Mouse (Mus musculus) midbrain, embryonic 16.5 days (tissue): Measurements from ENCODE around the gene Nbl1. TPM values are rescaled to one million over a fixed set of nuclear protein-coding genes. Genes with fewer than 3 reads are reported as not detected.

ENCODE experiments used
- ATAC-seq: fragments of 200-750 bp; cut with Nextera tagmentation; 2 replicates; pipeline ENCODE4 v1.8.0; 2017; ENCODE audit warnings: moderate TSS enrichment
- H3K27ac ChIP-seq: fragments of 300-500 bp; sonication (generic); 2 replicates; pipeline ENCODE4 v1.5.1; 2014; ENCODE audit warnings: mild to moderate bottlenecking, low read length, mixed read lengths
- H3K27me3 ChIP-seq: fragments of 300-500 bp; sonication (generic); 2 replicates; pipeline ENCODE4 v1.6.1; 2014; ENCODE audit warnings: low read depth, low read length, mixed read lengths; ENCODE audit not compliant: control insufficient read depth, insufficient read depth
- H3K36me3 ChIP-seq: fragments of 300-500 bp; sonication (generic); 2 replicates; pipeline ENCODE4 v1.6.1; 2014; ENCODE audit warnings: mild to moderate bottlenecking, low read length, moderate library complexity, mixed read lengths; ENCODE audit not compliant: control insufficient read depth, insufficient read depth
- H3K4me1 ChIP-seq: fragments of 300-500 bp; sonication (generic); 2 replicates; pipeline ENCODE4 v1.6.1; 2014; ENCODE audit warnings: mild to moderate bottlenecking, low read length, mixed read lengths; ENCODE audit not compliant: control insufficient read depth, insufficient read depth
- H3K4me2 ChIP-seq: fragments of 300-500 bp; sonication (generic); 2 replicates; pipeline ENCODE4 v1.6.1; 2014; ENCODE audit warnings: mild to moderate bottlenecking, low read length, mixed read lengths
- H3K4me3 ChIP-seq: fragments of 300-500 bp; sonication (generic); 2 replicates; pipeline ENCODE4 v1.5.1; 2014; ENCODE audit warnings: low read depth, mild to moderate bottlenecking, low read length, moderate library complexity, mixed read lengths
- H3K9ac ChIP-seq: fragments of 300-500 bp; sonication (generic); 2 replicates; pipeline ENCODE4 v1.6.1; 2014; ENCODE audit warnings: low read depth, low read length, mixed read lengths
- H3K9me3 ChIP-seq: fragments of 300-500 bp; sonication (generic); replicated peaks from 2 replicates; pipeline ENCODE4 v1.6.1; 2014; ENCODE audit warnings: mild to moderate bottlenecking, low read length, mixed read lengths; ENCODE audit not compliant: control insufficient read depth, poor library complexity, severe bottlenecking
- WGBS: fragments of 180-500 bp; shearing (Covaris S2); extraction: QIAGEN DNeasy Blood & Tissue Kit; methylation state at CpG from one replicate; pipeline ENCODE4 v1.1.7; 2014; 5-methylcytosine and 5-hydroxymethylcytosine counted together
- polyA plus RNA-seq: library from polyadenylated mRNA; unstranded; fragments of >200 nt; fragmentation: Nextera tagmentation; extraction: Ambion mirVana; gene quantifications from 2 replicates; pipeline ENCODE4 v1.2.1, GENCODE M21; 2015

Gene Nbl1
- polyA plus RNA-seq, 1 experiment from 2014 or later, result 30.6 TPM

- no peaks in the 10 kb centered on the region for H3K9me3 ChIP-seq
- ATAC-seq, result no peak
- 66% methylated on average over 11 of the region's 11 CpGs for WGBS
- no peak overlapping the region for H3K4me2 ChIP-seq
- peaks cover 29% of the 10 kb centered on the region for H3K4me1 ChIP-seq
- no peak overlapping the region for H3K4me3 ChIP-seq
- no peak overlapping the region for H3K9ac ChIP-seq
- no peaks in the 10 kb centered on the region for H3K36me3 ChIP-seq
- H3K27me3 ChIP-seq, result peaks cover 28% of the 10 kb centered on the region
- no peak overlapping the region for H3K27ac ChIP-seq
Observed at GRCm38 (mm10) chr4:139079439-139079838, 13.4 kb downstream of the Nbl1 start.

GRCm38 (mm10) chr4:139078726-139079125 is 14.1 kb downstream of the Nbl1 start:
- Histone ChIP-seq H3K36me3 (no peaks in the 10 kb centered on the region), H3K9ac (no peak overlapping the region), H3K9me3 (no peaks in the 10 kb centered on the region), H3K27me3 (peaks cover 35% of the 10 kb centered on the region), H3K4me1 (peaks cover 33% of the 10 kb centered on the region), H3K4me3 (no peak overlapping the region), H3K27ac (no peak overlapping the region), H3K4me2 (no peak overlapping the region)
- WGBS, result 13% methylated on average over 4 of the region's 4 CpGs
- no peak for ATAC-seq

- H3K27me3 ChIP-seq, result peaks cover 39% of the 10 kb centered on the region
- H3K4me1 ChIP-seq, result peaks cover 30% of the 10 kb centered on the region
- no peak overlapping the region for H3K4me3 ChIP-seq
- no peaks in the 10 kb centered on the region for H3K36me3 ChIP-seq
- H3K9me3 ChIP-seq, result no peaks in the 10 kb centered on the region
- WGBS, result 36% methylated on average over 2 of the region's 2 CpGs
- no peak for ATAC-seq
- H3K4me2 ChIP-seq, result no peak overlapping the region
- no peak overlapping the region for H3K9ac ChIP-seq
- no peak overlapping the region for H3K27ac ChIP-seq
Observed at GRCm38 (mm10) chr4:139078313-139078712, 14.5 kb downstream of the Nbl1 start.

GRCm38 (mm10) chr4:139075915-139076314 is 16.9 kb downstream of the Nbl1 start:
- no peak overlapping the region for H3K9ac ChIP-seq
- peak overlapping the region; percentile 61 for H3K4me3 ChIP-seq
- H3K27ac ChIP-seq, result no peak overlapping the region
- peaks cover 13% of the 10 kb centered on the region for H3K4me1 ChIP-seq
- H3K4me2 ChIP-seq, result peak overlapping the region; percentile 89
- no peak for ATAC-seq
- no peaks in the 10 kb centered on the region for H3K36me3 ChIP-seq
- 21% methylated on average over 5 of the region's 5 CpGs for WGBS
- H3K27me3 ChIP-seq, result peaks cover 49% of the 10 kb centered on the region
- H3K9me3 ChIP-seq, result no peaks in the 10 kb centered on the region

DNA sequence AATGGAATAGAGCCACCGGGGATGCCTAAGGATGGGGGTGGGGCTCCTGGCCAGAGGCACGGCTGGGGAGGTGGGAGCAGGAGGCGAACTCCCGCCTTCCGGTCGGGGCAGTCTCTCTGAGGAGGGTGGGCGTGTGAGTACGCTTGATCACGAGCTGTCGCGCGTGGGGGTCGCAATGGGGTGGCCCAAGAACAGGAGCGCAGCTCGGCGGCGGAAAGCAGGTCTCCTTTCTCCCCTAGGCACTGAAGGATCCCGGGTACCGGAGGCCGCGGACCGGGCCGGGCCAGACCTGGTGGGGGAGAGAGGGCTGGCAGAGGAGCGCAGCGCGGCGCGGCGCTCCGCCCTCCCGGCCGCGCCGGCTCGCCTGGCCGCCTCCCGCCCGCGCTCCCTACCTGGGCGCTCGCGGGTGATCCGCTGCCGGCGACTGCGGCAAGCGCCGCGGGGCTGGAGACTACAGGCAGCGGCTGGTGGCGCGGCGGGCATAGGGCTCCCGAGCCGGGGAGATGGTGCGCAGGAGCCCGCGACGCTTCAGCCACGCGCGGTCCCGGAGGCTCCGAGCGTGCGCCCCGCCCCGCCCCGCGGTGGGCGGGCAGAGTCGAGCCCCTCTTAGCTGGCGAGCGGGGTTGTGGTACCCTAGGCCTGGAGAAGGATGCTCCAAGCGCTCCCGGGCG is 17.6 kb downstream of the Nbl1 start, which contains the start of gene Htr6:
TSS of gene Htr6 (minus strand) at position 530 of the 671 bp plus-strand sequence.
- ATAC-seq, result peak; percentile 66; the same call in 1 of the 2 replicates
- no peaks in the 10 kb centered on the region for H3K36me3 ChIP-seq
- H3K9ac ChIP-seq, result peak within 1 kb of the TSS; percentile 75
- under 1% methylated on average over 60 of the region's 77 CpGs for WGBS
- peak within 1 kb of the TSS; percentile 61 for H3K4me3 ChIP-seq
- H3K27ac ChIP-seq, result no peak within 1 kb of the TSS
- H3K9me3 ChIP-seq, result no peaks in the 10 kb centered on the region
- peaks cover 13% of the 10 kb centered on the region for H3K4me1 ChIP-seq
- peaks cover 49% of the 10 kb centered on the region for H3K27me3 ChIP-seq
- peak within 1 kb of the TSS; percentile 89 for H3K4me2 ChIP-seq

GRCm38 (mm10) chr4:139074060-139074459 is 18.7 kb downstream of the Nbl1 start:
- H3K9me3 ChIP-seq, result no peaks in the 10 kb centered on the region
- peak overlapping the region; percentile 61 for H3K4me3 ChIP-seq
- WGBS, result 22% methylated on average over 29 of the region's 29 CpGs
- peaks cover 52% of the 10 kb centered on the region for H3K27me3 ChIP-seq
- H3K4me1 ChIP-seq, result peaks cover 13% of the 10 kb centered on the region
- no peak for ATAC-seq
- H3K36me3 ChIP-seq, result no peaks in the 10 kb centered on the region
- peak overlapping the region; percentile 89; the same call in 1 of the 2 replicates for H3K4me2 ChIP-seq
- H3K27ac ChIP-seq, result no peak overlapping the region
- peak overlapping the region; percentile 10; the same call in 1 of the 2 replicates for H3K9ac ChIP-seq

GRCm38 (mm10) chr4:139068287-139068686 is 24.5 kb downstream of the Nbl1 start:
- 38% methylated on average over 4 of the region's 4 CpGs for WGBS
- no peak overlapping the region for H3K27ac ChIP-seq

GRCm38 (mm10) chr4:139064831-139065230 is 28.0 kb downstream of the Nbl1 start:
- Histone ChIP-seq H3K9ac (no peak overlapping the region), H3K4me1 (no peaks in the 10 kb centered on the region), H3K4me3 (no peak overlapping the region), H3K27ac (no peak overlapping the region), H3K4me2 (no peak overlapping the region), H3K36me3 (no peaks in the 10 kb centered on the region), H3K9me3 (peaks cover 6% of the 10 kb centered on the region; the same call in 1 of the 2 replicates), H3K27me3 (peaks cover 1% of the 10 kb centered on the region; the same call in 1 of the 2 replicates)
- ATAC-seq, result no peak
- WGBS, result 79% methylated on average over 5 of the region's 5 CpGs

More at GRCm38 (mm10) chr4:139068287-139068686, 24.5 kb downstream of the Nbl1 start:
- no peaks in the 10 kb centered on the region for H3K4me1 ChIP-seq
- no peaks in the 10 kb centered on the region for H3K36me3 ChIP-seq
- H3K4me3 ChIP-seq, result no peak overlapping the region
- ATAC-seq, result no peak
- no peak overlapping the region for H3K4me2 ChIP-seq
- peaks cover 6% of the 10 kb centered on the region; the same call in 1 of the 2 replicates for H3K9me3 ChIP-seq
- peaks cover 12% of the 10 kb centered on the region for H3K27me3 ChIP-seq
- no peak overlapping the region for H3K9ac ChIP-seq

GRCm38 (mm10) chr4:139059569-139059968 is 33.2 kb downstream of the Nbl1 start:
- ATAC-seq, result no peak
- H3K4me3 ChIP-seq, result no peak overlapping the region
- no peaks in the 10 kb centered on the region; the same call in 1 of the 2 replicates for H3K27me3 ChIP-seq
- H3K4me1 ChIP-seq, result no peaks in the 10 kb centered on the region
- H3K36me3 ChIP-seq, result no peaks in the 10 kb centered on the region
- no peaks in the 10 kb centered on the region for H3K9me3 ChIP-seq
- H3K27ac ChIP-seq, result no peak overlapping the region
- WGBS, result 8% methylated on average over 7 of the region's 7 CpGs
- no peak overlapping the region for H3K4me2 ChIP-seq
- H3K9ac ChIP-seq, result no peak overlapping the region
